Mouse (Mus musculus): ENCODE results near the gene Dlgap3. TPM values are rescaled to one million over a fixed set of nuclear protein-coding genes. Genes with fewer than 3 reads are reported as not detected.
A peak's percentile ranks its signal among the peaks of the same experiment; 100 is the strongest.

Dlgap3 gene
- under 1 TPM; 0.65 to 0.98 TPM for total RNA-seq (2021)

- DNase-seq, result peak; percentile 31
These were observed at the start of gene Dlgap3 for GRCm38 (mm10) chr4:127168914-127169345. Dlgap3 (plus strand) TSS chr4:127169204.

DNA sequence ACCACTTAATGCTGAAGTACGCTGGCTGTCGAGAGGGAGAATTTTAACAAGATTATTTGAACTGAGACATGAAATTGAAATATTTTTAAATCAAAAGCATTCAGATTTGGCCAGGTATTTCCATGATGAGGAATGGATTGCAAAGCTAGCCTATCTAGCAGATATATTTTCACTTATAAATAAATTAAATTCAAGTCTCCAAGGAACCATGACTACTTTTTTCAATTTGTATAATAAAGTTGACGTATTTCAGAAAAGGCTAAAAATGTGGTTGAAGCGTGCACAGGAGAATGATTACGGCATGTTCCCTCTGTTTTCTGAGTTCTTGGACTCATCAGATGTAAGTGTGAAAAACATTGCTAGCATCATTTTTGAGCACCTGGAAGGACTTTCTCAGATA, 45.6 kb upstream of the Dlgap3 start, which contains the start of gene Tmem35b:
TSS of gene Tmem35b (plus strand) at position 301 of the 400 bp plus-strand sequence.
- no peak for DNase-seq

- DNase-seq, result no peak
These were observed 44.7 kb upstream of the Dlgap3 start for GRCm38 (mm10) chr4:127124331-127124730.

DNA sequence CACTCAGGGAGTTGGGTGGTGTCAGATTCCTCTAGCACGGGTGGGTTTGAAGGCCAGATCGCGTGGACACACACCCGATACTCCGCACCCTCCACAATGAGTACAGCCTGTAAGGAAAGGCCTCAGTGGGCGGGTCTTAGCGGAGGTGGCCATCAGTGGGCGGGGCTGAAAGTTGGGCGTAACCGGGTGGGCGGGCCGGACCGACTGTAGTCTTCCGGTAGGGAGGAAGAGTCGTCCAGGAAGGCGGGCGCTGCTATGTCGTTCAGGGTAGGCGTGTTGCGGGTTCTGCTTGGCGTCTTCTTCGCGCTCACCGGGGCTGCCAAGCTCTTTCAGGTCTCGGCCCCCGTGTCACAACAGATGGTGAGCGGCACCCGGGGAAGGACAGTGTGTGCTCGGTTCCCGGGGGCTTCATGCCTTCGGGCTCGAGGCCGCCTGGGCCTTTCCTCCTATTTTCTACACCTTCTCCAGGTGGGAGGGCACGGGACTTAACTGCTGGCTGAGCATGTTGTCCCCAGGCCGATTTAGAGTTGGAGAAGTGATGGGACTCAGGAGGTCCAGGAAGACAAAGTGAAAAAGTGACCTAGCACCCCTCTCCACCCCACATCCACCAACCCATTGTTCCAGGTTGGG, 43.1 kb upstream of the Dlgap3 start:
- DNase-seq, result peak; percentile 91

- DNase-seq, result no peak
These were observed 34.3 kb upstream of the Dlgap3 start for GRCm38 (mm10) chr4:127134687-127135086.

GRCm38 (mm10) chr4:127137591-127137990, 31.4 kb upstream of the Dlgap3 start:
- DNase-seq, result no peak

DNA sequence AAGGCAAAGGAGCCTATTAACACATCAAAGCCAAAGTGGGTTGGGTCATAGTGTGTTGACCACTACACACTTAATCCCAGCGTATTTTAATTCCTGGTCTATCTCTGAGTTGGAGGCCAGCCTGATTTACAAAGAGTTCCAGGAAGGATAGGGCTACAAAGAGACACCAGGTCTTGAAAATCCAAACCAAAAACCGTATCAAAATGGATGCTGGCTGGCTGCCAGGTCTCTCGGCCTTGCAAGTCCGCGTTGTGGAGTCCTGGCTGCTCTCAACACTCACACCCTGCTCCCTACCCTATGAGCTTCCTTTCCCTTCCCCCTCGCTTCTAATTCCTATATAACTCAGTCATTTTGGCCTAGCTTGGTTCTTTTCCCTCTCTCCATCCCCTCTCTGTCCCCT, 30.5 kb upstream of the Dlgap3 start:
- DNase-seq, result peak; percentile 31

GRCm38 (mm10) chr4:127150031-127150430, 19.0 kb upstream of the Dlgap3 start:
- no peak for DNase-seq

DNA sequence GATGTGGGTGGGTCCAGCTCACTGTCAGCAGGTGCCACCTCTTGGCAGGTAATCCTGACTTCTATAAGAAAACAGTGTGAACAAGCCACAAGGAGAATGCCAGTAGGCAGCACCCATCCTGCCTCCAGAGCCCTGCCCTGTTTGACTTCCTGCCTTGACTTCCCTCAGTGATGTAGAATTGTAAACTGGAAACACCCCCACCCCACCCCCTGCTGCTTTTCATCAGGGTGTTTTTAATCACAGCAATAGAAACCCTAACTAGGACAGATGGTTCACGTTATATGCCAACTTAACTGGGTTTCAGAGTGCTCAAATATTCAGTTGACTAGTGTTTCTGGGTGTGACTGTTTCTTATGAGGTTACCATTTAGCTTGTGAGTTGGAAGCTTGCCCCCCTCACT, 15.7 kb upstream of the Dlgap3 start:
- no peak for DNase-seq

GRCm38 (mm10) chr4:127155757-127156156, 13.2 kb upstream of the Dlgap3 start:
- no peak for DNase-seq

GRCm38 (mm10) chr4:127157746-127158145, 11.3 kb upstream of the Dlgap3 start:
- no peak for DNase-seq

GRCm38 (mm10) chr4:127163926-127164325, 5.1 kb upstream of the Dlgap3 start:
- no peak for DNase-seq

GRCm38 (mm10) chr4:127167096-127167495, 1.9 kb upstream of the Dlgap3 start:
- no peak for DNase-seq

DNA sequence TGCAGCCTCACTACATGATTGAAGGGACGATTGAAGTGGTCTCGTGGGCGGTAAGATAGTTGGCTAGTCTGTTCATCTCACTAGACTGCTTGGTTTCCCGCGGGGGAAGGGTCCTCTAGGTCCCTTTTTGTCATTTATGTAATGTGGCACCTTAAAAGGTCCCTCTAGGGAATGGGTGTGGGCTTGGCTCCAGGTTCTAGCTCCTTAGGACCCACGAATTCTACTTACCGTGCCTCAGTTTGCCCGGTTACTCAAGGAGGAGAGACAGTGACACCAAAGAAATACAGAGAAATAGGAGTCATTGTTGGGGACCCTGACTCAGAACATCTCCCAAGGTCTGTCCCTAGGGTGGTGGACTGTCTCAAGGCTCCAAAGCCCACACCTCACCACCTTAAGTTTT, 1.3 kb upstream of the Dlgap3 start:
- DNase-seq, result no peak

DNA sequence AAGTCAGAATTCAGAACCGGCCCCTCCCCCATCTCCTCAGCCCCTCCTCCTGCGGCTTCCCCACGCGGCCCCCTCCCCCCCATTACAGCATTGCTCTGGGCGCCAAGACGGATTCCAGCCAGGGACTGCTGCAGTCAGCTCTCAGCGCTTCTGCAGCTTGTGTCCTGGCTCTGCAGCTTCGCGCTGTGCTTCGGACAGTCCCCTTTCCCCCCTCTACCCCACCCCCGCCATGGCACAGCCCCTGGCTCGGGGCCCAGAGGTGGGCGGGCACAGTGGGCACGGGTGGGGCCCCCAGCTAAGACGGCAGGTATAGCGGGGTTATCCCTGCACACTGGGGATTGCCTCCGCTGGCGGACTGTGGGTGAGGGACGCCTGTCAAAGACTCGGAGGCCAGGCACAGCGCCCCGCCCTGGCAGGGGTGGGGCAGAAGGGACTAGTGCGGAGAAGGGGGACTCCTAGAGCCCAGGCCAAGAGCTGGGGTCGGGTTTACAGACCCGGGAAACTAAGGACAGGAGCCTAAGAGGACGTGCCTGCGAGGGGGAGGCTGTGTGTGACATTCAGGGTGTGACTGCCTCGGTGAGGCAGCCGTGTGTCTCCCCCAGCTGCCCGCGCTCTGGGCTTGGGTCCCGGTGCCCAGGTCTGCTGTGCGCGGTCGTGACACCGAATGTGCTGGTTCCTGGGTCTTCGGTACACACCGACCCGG, 642 bp upstream of the Dlgap3 start:
- DNase-seq, result peak; percentile 44

GRCm38 (mm10) chr4:127169346-127170221, 580 bp downstream of the Dlgap3 start:
- DNase-seq, result peak; percentile 10

DNA sequence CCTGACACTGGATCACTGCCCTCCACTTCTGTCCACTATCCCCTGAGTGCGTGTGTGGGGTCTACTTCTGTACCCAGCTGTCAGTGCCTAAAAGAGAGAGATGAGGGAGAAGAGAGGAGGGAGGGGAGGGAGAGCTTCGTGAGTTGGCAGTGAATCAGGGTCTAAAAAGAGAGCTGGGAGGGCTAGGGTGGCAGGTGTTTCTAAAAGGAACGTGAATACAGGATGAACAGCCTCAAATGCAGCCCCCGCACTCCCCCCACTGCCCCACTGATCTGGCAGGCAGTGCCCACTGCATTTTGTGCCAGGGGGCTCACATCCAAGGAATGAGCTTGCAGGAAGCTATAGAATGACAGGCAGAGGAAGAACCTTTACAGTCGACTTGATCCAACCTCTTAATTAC, 1.9 kb downstream of the Dlgap3 start:
- no peak for DNase-seq

- DNase-seq, result no peak
These were observed 2.4 kb downstream of the Dlgap3 start for GRCm38 (mm10) chr4:127171341-127171905.

DNA sequence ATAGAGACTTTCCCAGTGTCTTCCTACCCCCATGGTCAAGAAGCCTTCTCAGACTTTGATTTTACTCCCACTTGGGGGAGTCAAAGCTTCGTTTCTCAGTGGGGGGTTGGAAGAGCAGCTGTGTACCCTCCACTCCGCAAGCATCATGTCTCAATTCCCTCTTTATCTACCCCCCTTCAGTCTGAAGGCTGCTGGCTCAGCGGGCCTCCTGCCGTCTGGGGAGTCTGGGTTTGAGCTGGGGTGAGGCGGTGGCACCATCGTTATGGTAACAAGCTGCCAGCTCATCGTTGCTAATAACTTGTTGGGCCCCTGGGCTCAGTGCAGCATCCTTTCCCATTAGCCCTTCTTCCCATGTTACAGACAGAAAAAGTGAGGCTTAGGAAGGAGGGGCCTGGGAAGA, 3.1 kb downstream of the Dlgap3 start:
- DNase-seq, result no peak

DNA sequence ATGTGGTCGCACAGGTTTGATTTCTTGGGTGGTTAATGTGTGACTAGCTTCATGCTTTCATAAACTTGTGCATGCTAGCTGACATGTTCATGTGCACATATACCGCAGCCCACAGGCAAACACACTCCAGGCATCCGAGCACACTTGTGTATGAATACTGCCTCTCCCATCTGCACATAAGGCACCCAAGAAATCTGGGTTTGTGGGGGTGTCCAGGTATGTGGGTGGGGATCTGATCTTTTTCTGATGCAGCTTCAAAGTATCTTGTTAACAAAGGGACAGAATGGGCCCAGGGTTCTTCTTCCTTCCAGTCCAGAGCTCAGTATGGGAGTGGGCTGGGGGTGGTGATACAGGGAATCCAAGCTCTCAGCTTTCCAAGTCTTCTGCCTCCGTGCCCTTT, 3.6 kb downstream of the Dlgap3 start:
- DNase-seq, result no peak

- peak; percentile 87 for DNase-seq
These were observed 4.5 kb downstream of the Dlgap3 start for GRCm38 (mm10) chr4:127173461-127173860.

DNA sequence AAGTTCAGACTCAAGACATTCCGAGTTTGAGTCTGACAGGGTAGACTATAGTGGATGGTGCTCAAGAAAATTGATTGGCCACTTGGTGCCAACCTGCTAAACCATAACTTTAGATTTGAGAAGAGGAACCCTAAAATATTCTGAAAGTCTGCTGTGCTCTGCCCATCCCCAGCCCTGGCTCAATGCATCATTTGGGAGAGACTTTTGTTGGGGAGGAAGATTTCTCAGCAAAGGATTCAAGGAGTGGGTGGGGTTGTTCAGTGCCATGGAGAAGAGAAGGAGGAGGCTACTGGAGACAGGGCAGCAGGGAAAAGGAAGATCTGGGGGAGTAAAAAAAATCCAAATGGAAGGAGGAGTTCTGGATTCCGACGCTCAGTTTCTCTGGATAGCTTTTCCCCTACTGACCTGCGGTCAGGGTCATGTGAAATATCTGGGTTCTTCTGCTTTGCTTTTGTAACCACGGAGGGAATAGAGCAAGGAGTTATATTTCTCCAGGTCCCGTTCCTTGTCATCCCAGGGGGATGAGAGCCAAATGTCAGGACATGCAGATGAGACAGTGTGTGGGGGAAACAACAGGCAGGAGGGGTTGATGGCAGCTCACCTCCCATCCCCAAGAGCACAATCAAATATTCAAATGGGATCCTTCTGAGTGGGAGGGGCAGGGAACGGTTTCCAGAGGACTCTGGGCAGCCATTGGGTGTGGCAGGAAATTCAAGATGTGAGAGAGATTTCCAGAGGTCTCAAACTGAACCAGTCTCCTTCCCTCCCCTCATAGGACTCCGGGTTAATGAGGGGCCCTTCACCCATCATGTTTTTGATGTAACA, 5.3 kb downstream of the Dlgap3 start:
- no peak for DNase-seq

Data from heart, postnatal 4 days (tissue).